Mouse (Mus musculus) ES-Bruce4 (cell line): ENCODE data around the gene Tubg1.

Experiments
- CTCF ChIP-seq: IDR thresholded peaks from one replicate; pipeline ENCODE4 v1.8.1; 2011; ENCODE audit warnings: low read depth, low read length
- EP300 ChIP-seq: IDR thresholded peaks from 2 replicates; pipeline ENCODE4 v1.6.1; 2011; ENCODE audit warnings: low read depth, low read length; ENCODE audit not compliant: insufficient read depth

GRCm38 (mm10) chr11:101164677-101165580 is 45.2 kb downstream of the Tubg1 start:
- TF ChIP-seq CTCF (no peak), EP300 (no peak)
